Mouse (Mus musculus) lung, postnatal 0 days (tissue): ENCODE results near the gene Padi2. TPM values are rescaled to one million over a fixed set of nuclear protein-coding genes. Genes with fewer than 3 reads are reported as not detected.

Experiments used
- ATAC-seq: fragments of 200-750 bp; cut with Nextera tagmentation; 2 replicates; pipeline ENCODE4 v1.8.0; 2017; ENCODE audit warnings: moderate library complexity
- DNase-seq: peaks from one replicate; pipeline ENCODE4 v3.0.0-alpha.2; 2016; ENCODE audit warnings: low spot score
- H3K27ac ChIP-seq: fragments of 300-500 bp; sonication (generic); 2 replicates; pipeline ENCODE4 v1.5.1; 2014; ENCODE audit warnings: antibody characterized with exemption, mild to moderate bottlenecking, low read length, mixed read lengths
- H3K27me3 ChIP-seq: fragments of 300-500 bp; sonication (generic); replicated peaks from 2 replicates; pipeline ENCODE4 v1.6.1; 2014; ENCODE audit warnings: low read length, mixed read lengths; ENCODE audit not compliant: insufficient read depth
- H3K36me3 ChIP-seq: fragments of 300-500 bp; sonication (generic); 2 replicates; pipeline ENCODE4 v1.6.1; 2014; ENCODE audit warnings: low read length, mixed read lengths; ENCODE audit not compliant: insufficient read depth
- H3K4me1 ChIP-seq: fragments of 300-500 bp; sonication (generic); 2 replicates; pipeline ENCODE4 v1.6.1; 2014; ENCODE audit warnings: antibody characterized with exemption, low read depth, low read length, mixed read lengths; ENCODE audit not compliant: insufficient read depth
- H3K4me2 ChIP-seq: fragments of 300-500 bp; sonication (generic); replicated peaks from 2 replicates; pipeline ENCODE4 v1.6.1; 2014; ENCODE audit warnings: low read depth, mild to moderate bottlenecking, low read length, moderate library complexity, mixed read lengths
- H3K4me3 ChIP-seq: fragments of 300-500 bp; sonication (generic); 2 replicates; pipeline ENCODE4 v1.5.1; 2014; ENCODE audit warnings: low read depth, low read length
- H3K9ac ChIP-seq: fragments of 300-500 bp; sonication (generic); replicated peaks from 2 replicates; pipeline ENCODE4 v1.6.1; 2014; ENCODE audit warnings: low read depth, mild to moderate bottlenecking
- H3K9me3 ChIP-seq: fragments of 300-500 bp; sonication (generic); 2 replicates; pipeline ENCODE4 v1.6.1; 2016; ENCODE audit warnings: low read length, mixed read lengths
- CTCF ChIP-seq: IDR thresholded peaks from 2 replicates; pipeline ENCODE4 v1.5.1; 2016; ENCODE audit warnings: antibody characterized with exemption, mild to moderate bottlenecking
- EP300 ChIP-seq: IDR thresholded peaks from 2 replicates; pipeline ENCODE4 v1.6.1; 2016; ENCODE audit warnings: antibody characterized with exemption, mild to moderate bottlenecking, control low read depth
- WGBS: fragments of 180-500 bp; shearing (Covaris S2); extraction: QIAGEN DNeasy Blood & Tissue Kit; methylation state at CpG from one replicate; pipeline ENCODE4 v1.1.7; 2014; 5-methylcytosine and 5-hydroxymethylcytosine counted together
- polyA plus RNA-seq: library from polyadenylated mRNA; unstranded; fragments of >200 nt; fragmentation: Nextera tagmentation; extraction: Ambion mirVana; gene quantifications from 2 replicates; pipeline ENCODE4 v1.2.1, GENCODE M21; 2015

Padi2 gene
- polyA plus RNA-seq, 1 experiment from 2014 or later: 0.94 TPM

DNA sequence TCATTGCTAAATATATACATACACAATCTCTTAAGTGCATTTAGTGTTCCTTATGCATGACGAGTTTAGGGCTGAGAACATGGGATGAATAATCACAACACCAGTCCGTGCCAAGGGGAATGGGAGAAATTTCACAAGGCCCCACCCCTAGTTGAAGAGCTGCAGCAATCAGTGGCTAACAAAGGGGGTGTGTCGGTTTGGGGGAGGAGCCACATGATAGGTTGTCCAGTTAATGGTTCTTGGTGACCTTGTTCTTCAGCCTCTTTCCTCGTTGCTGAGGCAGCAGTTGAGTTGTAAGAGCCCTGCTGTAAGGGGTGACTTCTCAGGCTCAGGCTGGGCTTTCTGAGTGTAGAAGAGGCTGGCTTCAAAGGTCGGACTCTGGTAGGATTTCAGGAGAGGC is 56.8 kb downstream of the Padi2 start:
- 0 out of 2 replicates have a peak, but pooled peaks cover 9% of the 10 kb centered on the region for H3K36me3 ChIP-seq
- H3K4me1 ChIP-seq: peaks cover 11% of the 10 kb centered on the region; the same call in 1 of the 2 replicates
- H3K27me3 ChIP-seq: no peaks in the 10 kb centered on the region
- no peak for TF ChIP-seq CTCF
- TF ChIP-seq EP300: peak; percentile 59
- no peak overlapping the region for H3K9ac ChIP-seq
- no peak overlapping the region for H3K4me2 ChIP-seq
- H3K4me3 ChIP-seq: no peak overlapping the region
- peak; percentile 8; the same call in 1 of the 2 replicates for ATAC-seq
- 20% methylated on average over 5 of the region's 5 CpGs for WGBS
- peak; percentile 93 for DNase-seq
- peak overlapping the region; percentile 38; the same call in 1 of the 2 replicates for H3K27ac ChIP-seq
- no peaks in the 10 kb centered on the region for H3K9me3 ChIP-seq

DNA sequence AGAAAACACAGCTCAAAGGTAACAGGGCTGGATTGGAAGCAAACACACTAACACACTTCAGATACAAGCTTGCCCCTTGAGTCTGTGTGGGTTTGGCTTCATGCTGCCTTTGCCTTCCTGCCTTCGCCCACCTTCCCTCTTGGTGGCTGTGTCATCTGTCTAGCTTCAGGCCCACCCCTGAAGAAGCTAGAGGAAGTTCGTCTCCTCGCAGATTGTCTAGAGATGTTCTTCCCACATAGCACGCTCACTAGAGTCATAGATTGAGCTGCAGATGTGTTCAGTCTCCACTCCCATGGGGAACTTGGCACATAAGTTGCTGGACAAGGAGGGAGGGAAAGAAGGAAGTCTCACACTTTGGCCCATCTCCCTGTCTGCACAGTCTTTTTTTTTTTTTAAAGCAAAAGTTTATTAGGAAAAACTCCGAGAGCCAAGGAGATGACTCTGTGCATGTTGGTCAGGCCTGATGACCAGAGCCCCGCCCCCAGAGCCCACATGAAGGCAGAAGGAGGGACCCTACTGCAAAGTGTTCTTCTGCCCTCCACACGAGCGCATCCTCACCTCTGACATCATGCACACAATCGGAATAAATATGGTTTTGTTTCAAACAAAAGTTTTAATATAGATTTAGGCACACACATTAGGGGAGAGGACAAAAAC is 57.9 kb downstream of the Padi2 start:
- H3K27ac ChIP-seq: peak overlapping the region; percentile 21; the same call in 1 of the 2 replicates
- 0 out of 2 replicates have a peak, but pooled peaks cover 9% of the 10 kb centered on the region for H3K36me3 ChIP-seq
- no peaks in the 10 kb centered on the region for H3K27me3 ChIP-seq
- no peak for TF ChIP-seq CTCF
- no peak for TF ChIP-seq EP300
- no peak overlapping the region for H3K9ac ChIP-seq
- peaks cover 11% of the 10 kb centered on the region; the same call in 1 of the 2 replicates for H3K4me1 ChIP-seq
- no peak overlapping the region for H3K4me3 ChIP-seq
- 66% methylated on average over 9 of the region's 9 CpGs for WGBS
- no peaks in the 10 kb centered on the region for H3K9me3 ChIP-seq
- no peak for ATAC-seq
- no peak overlapping the region for H3K4me2 ChIP-seq
- peak; percentile 73 for DNase-seq

DNA sequence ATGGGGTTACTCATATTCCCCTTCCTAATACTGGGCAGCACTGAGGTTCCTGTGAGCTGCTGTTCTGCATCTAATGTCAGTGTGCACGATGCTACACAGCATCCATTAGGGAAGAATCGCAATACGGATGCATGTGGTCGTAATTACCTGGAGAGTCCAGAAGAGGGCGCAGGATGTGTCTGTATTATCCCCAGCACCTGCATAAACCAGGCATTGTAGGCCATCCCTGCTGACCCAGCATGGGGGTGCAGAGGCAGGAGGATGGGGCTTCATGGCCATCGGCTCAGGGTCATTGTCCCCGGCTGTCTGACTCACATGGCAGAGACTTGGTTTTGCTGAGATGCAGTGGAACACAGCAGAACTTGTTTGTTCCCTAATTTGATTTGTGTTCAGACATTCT is 58.5 kb downstream of the Padi2 start:
- Histone ChIP-seq H3K4me2 (no peak overlapping the region), H3K36me3 (0 out of 2 replicates have a peak, but pooled peaks cover 10% of the 10 kb centered on the region), H3K9ac (no peak overlapping the region), H3K4me3 (no peak overlapping the region), H3K9me3 (no peaks in the 10 kb centered on the region), H3K27me3 (no peaks in the 10 kb centered on the region), H3K4me1 (peaks cover 11% of the 10 kb centered on the region; the same call in 1 of the 2 replicates), H3K27ac (no peak overlapping the region)
- 16% methylated on average over 7 of the region's 7 CpGs for WGBS
- DNase-seq (peak; percentile 79), ATAC-seq (no peak)
- TF ChIP-seq CTCF (peak; percentile 96), EP300 (no peak)

DNA sequence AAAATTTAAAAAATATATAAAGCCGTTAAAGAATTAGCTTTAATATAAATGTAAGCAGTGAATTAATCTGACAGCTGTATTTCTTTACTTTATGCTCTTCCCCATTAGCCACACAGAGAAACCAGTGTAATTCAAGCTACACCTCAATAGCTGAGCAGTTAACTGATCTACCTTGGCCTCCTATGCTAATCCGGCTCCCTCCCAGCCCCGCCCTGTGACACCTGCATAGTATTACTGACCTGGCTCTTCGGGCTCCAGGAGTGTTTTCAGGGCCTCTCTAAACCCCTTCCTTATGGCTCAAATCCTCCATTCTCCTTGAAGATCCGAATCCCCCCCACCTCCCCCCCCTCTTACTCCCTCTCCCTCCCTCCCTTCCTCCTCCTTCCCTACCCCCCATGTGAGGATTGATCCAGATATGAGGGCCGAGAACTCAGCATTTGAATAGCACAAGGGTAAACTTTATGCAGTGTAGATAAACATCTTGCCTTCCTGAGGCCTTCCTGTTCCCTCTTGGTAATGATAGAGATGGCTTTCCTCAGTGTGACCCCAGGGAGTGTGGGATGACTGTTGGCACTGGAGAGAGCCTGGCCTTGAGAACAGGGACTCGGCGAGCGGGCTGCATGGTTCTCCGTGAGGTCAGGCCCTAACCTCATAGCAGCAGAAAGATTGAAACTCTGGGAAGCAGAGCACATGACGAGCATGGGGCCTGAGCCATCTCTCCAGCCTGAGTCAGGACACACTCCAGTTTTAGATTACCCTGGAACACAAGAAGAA is 61.4 kb downstream of the Padi2 start:
- WGBS: 77% methylated on average over 11 of the region's 11 CpGs
- Histone ChIP-seq H3K27me3 (no peaks in the 10 kb centered on the region), H3K4me2 (no peak overlapping the region), H3K9ac (no peak overlapping the region), H3K4me1 (peaks cover 1% of the 10 kb centered on the region; the same call in 1 of the 2 replicates), H3K36me3 (peaks cover 28% of the 10 kb centered on the region), H3K27ac (no peak overlapping the region), H3K9me3 (no peaks in the 10 kb centered on the region), H3K4me3 (no peak overlapping the region)
- ATAC-seq (no peak; the same call in 1 of the 2 replicates), DNase-seq (no peak)
- TF ChIP-seq CTCF (no peak), EP300 (peak; percentile 26; the same call in 1 of the 2 replicates)

DNA sequence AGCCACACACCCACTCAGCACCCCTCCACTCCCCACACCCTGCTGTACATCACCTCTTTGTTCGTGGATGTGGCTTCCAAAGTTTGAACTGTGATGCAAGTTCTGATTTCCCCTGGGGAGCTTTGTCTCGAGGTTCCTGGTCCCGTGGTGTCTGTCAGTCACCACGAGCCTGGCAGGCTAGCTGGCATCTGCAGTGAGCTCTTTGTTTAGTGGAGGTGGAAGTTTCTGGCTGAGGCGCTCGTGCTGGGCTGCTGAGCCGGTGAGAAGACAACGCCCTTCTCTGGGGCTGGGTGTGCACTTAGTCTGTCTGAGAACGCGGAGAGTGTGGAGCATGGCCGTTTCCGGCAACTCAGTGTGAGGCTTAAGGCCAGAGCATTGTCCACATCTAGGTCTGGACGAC is 65.5 kb downstream of the Padi2 start:
- Histone ChIP-seq H3K27me3 (no peaks in the 10 kb centered on the region), H3K9me3 (no peaks in the 10 kb centered on the region), H3K36me3 (peaks cover 48% of the 10 kb centered on the region), H3K4me3 (no peak overlapping the region), H3K9ac (no peak overlapping the region), H3K4me2 (no peak overlapping the region), H3K4me1 (no peaks in the 10 kb centered on the region), H3K27ac (no peak overlapping the region)
- 79% methylated on average over 13 of the region's 13 CpGs for WGBS
- no peak for DNase-seq
- 0 out of 2 replicates have a peak, but pooled peaks have one; percentile 12 for ATAC-seq
- no peak for TF ChIP-seq CTCF
- no peak for TF ChIP-seq EP300

DNA sequence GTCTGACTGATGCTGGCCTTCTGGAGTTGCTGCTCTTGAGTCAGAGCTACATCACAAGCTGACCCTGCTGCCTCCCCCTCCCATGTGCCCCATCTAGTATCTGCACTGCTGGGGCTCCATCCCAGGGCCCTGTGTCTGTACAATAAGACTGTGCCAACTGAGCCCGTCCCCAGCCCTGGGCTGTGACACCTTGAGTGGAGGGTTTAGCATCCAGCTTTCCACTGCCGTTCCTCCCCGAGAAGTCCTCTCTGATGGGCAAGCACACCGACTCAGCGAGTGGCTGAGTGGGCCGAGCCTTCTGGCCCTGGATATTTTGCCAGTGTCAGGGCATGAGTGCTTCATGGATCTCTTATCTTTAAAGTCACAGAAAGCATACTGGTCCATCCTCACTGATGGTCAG is 68.3 kb downstream of the Padi2 start:
- Histone ChIP-seq H3K4me1 (no peaks in the 10 kb centered on the region), H3K4me2 (no peak overlapping the region), H3K27me3 (no peaks in the 10 kb centered on the region), H3K9ac (no peak overlapping the region), H3K36me3 (peaks cover 39% of the 10 kb centered on the region), H3K4me3 (no peak overlapping the region), H3K27ac (no peak overlapping the region), H3K9me3 (no peaks in the 10 kb centered on the region)
- ATAC-seq: no peak
- WGBS: 97% methylated on average over 6 of the region's 6 CpGs
- TF ChIP-seq CTCF (no peak), EP300 (no peak)
- DNase-seq: no peak
